Mouse (Mus musculus) lung, embryonic 16.5 days (tissue): Measurements from ENCODE around the gene Capn13. TPM values are rescaled to one million over a fixed set of nuclear protein-coding genes. Genes with fewer than 3 reads are reported as not detected.

Experiments used
- ATAC-seq: fragments of 200-750 bp; cut with Nextera tagmentation; 2 replicates; pipeline ENCODE4 v1.8.0; 2017; ENCODE audit warnings: low read depth, mild to moderate bottlenecking, moderate library complexity
- H3K27ac ChIP-seq: fragments of 300-500 bp; sonication (generic); 2 replicates; pipeline ENCODE4 v1.5.1; 2014; ENCODE audit warnings: mild to moderate bottlenecking, control low read depth, low read length
- H3K27me3 ChIP-seq: fragments of 300-500 bp; sonication (generic); 2 replicates; pipeline ENCODE4 v1.6.1; 2014; ENCODE audit warnings: low read depth, low read length, mixed read lengths; ENCODE audit not compliant: control insufficient read depth, insufficient read depth
- H3K36me3 ChIP-seq: fragments of 300-500 bp; sonication (generic); 2 replicates; pipeline ENCODE4 v1.6.1; 2014; ENCODE audit warnings: low read length; ENCODE audit not compliant: control insufficient read depth, insufficient read depth
- H3K4me1 ChIP-seq: fragments of 300-500 bp; sonication (generic); replicated peaks from 2 replicates; pipeline ENCODE4 v1.6.1; 2014; ENCODE audit warnings: low read length, mixed read lengths; ENCODE audit not compliant: control insufficient read depth, insufficient read depth
- H3K4me2 ChIP-seq: fragments of 300-500 bp; sonication (generic); 2 replicates; pipeline ENCODE4 v1.6.1; 2014; ENCODE audit warnings: low read depth, low read length, control low read depth
- H3K4me3 ChIP-seq: fragments of 300-500 bp; sonication (generic); 2 replicates; pipeline ENCODE4 v1.5.1; 2014; ENCODE audit warnings: mild to moderate bottlenecking, low read length, control low read depth
- H3K9ac ChIP-seq: fragments of 300-500 bp; sonication (generic); 2 replicates; pipeline ENCODE4 v1.6.1; 2014; ENCODE audit warnings: low read length, control low read depth
- H3K9me3 ChIP-seq: fragments of 300-500 bp; sonication (generic); 2 replicates; pipeline ENCODE4 v1.6.1; 2016; ENCODE audit warnings: low read length; ENCODE audit not compliant: control insufficient read depth
- WGBS: fragments of 180-500 bp; shearing (Covaris S2); extraction: QIAGEN DNeasy Blood & Tissue Kit; methylation state at CpG from one replicate; pipeline ENCODE4 v1.1.7; 2014; 5-methylcytosine and 5-hydroxymethylcytosine counted together
- polyA plus RNA-seq: library from polyadenylated mRNA; unstranded; fragments of >200 nt; fragmentation: Nextera tagmentation; extraction: Ambion mirVana; gene quantifications from 2 replicates; pipeline ENCODE4 v1.2.1, GENCODE M21; 2015

Gene Capn13
- polyA plus RNA-seq, 1 experiment from 2014 or later: not detected

GRCm38 (mm10) chr17:73367334-73367733 lies 33.3 kb downstream of the Capn13 start:
- Histone ChIP-seq H3K36me3 (no peaks in the 10 kb centered on the region), H3K9ac (no peak overlapping the region), H3K4me2 (no peak overlapping the region), H3K27me3 (no peaks in the 10 kb centered on the region), H3K9me3 (no peaks in the 10 kb centered on the region), H3K4me3 (no peak overlapping the region), H3K27ac (no peak overlapping the region), H3K4me1 (no peaks in the 10 kb centered on the region)
- WGBS: 81% methylated on average over 3 of the region's 3 CpGs
- no peak for ATAC-seq

- no peaks in the 10 kb centered on the region for H3K27me3 ChIP-seq
- no peaks in the 10 kb centered on the region for H3K36me3 ChIP-seq
- no peaks in the 10 kb centered on the region for H3K9me3 ChIP-seq
- no peak overlapping the region for H3K9ac ChIP-seq
- WGBS: 79% methylated on average over 5 of the region's 5 CpGs
- no peak overlapping the region for H3K4me3 ChIP-seq
- no peak overlapping the region for H3K4me2 ChIP-seq
- no peak overlapping the region for H3K27ac ChIP-seq
- H3K4me1 ChIP-seq: no peaks in the 10 kb centered on the region
- ATAC-seq: no peak
Observed at GRCm38 (mm10) chr17:73361054-73361453, 39.6 kb downstream of the Capn13 start.

DNA sequence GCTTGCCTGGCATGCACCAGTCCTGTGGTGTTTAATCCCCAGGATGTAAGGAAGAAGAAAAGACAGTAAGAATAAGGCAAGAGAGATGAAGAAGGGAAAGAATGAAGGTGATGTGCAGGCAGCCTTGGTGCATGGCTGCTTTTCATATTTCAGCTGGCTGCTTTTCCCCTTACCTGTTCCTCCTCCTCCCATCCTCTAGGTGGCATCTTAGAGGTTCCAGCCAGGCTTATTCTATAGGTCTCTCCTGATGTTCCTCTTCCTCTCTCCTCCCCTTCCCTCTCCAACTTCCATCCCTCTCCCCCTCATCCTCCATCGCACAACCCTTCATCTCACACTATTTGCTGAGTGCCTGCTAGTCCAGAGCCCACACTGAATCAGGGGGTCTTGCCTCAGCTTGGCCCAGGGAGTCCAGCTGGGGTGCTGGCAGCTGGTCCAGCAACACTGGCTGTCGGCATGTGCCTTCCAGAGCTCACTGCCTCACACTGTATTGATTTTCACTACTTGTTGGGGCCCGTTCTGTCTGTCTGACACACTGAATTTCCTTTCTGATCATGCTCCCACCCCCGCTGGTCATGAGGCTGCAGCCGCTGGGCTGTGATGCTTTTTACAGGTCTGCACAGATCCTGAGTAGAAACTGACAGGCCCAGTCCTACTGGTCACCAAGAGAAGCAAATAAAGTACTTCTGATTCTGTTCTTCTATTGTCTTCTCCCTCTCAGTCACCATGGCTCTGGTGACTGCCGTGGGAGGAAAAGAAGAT lies 56.9 kb downstream of the Capn13 start:
- no peak overlapping the region for H3K9ac ChIP-seq
- ATAC-seq: no peak
- WGBS: 75% methylated on average over 6 of the region's 6 CpGs

DNA sequence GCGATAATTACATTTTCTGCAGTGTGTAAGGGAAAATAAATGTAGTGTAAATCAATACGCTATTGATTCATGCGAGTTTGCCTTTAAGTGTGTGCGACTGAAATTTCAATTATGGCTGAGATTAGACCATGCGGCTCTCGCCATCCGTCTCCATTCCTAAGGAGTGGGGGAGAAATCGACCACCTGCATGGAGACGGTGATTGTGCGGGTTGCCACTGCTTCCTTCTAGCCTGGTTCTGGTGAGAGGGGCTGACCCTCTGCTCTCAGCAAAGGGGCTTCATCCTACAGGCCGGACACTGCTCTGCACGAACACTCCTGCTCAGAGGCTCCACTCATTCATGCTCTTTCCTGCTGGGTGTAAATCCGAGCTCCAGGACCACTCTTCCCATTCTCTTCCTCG lies 58.0 kb downstream of the Capn13 start:
- no peak for ATAC-seq

More for the DNA sequence above, 56.9 kb downstream of the Capn13 start:
- no peak overlapping the region for H3K27ac ChIP-seq
- H3K9me3 ChIP-seq: no peaks in the 10 kb centered on the region
- H3K4me2 ChIP-seq: no peak overlapping the region
- H3K4me1 ChIP-seq: no peaks in the 10 kb centered on the region
- no peak overlapping the region for H3K4me3 ChIP-seq
- no peaks in the 10 kb centered on the region for H3K36me3 ChIP-seq
- no peaks in the 10 kb centered on the region for H3K27me3 ChIP-seq

GRCm38 (mm10) chr17:73329071-73329470 lies 71.6 kb downstream of the Capn13 start:
- 44% methylated on average over 5 of the region's 5 CpGs for WGBS
- no peak for ATAC-seq
- no peaks in the 10 kb centered on the region for H3K36me3 ChIP-seq
- H3K9ac ChIP-seq: no peak overlapping the region
- no peak overlapping the region for H3K4me3 ChIP-seq
- H3K27ac ChIP-seq: no peak overlapping the region
- H3K4me2 ChIP-seq: no peak overlapping the region
- H3K4me1 ChIP-seq: no peaks in the 10 kb centered on the region
- H3K9me3 ChIP-seq: no peaks in the 10 kb centered on the region
- H3K27me3 ChIP-seq: no peaks in the 10 kb centered on the region

More for the DNA sequence above, 58.0 kb downstream of the Capn13 start:
- no peaks in the 10 kb centered on the region for H3K4me1 ChIP-seq
- H3K4me2 ChIP-seq: no peak overlapping the region
- 66% methylated on average over 14 of the region's 14 CpGs for WGBS
- no peaks in the 10 kb centered on the region for H3K27me3 ChIP-seq
- no peak overlapping the region for H3K4me3 ChIP-seq
- H3K9me3 ChIP-seq: no peaks in the 10 kb centered on the region
- no peak overlapping the region for H3K27ac ChIP-seq
- H3K36me3 ChIP-seq: no peaks in the 10 kb centered on the region
- no peak overlapping the region for H3K9ac ChIP-seq

GRCm38 (mm10) chr17:73325314-73325713 lies 75.4 kb downstream of the Capn13 start:
- H3K4me3 ChIP-seq: no peak overlapping the region
- 25% methylated on average over 6 of the region's 6 CpGs for WGBS
- no peaks in the 10 kb centered on the region for H3K4me1 ChIP-seq
- H3K27me3 ChIP-seq: no peaks in the 10 kb centered on the region
- ATAC-seq: no peak
- no peak overlapping the region for H3K27ac ChIP-seq
- H3K9me3 ChIP-seq: no peaks in the 10 kb centered on the region
- H3K9ac ChIP-seq: no peak overlapping the region
- no peak overlapping the region for H3K4me2 ChIP-seq
- H3K36me3 ChIP-seq: no peaks in the 10 kb centered on the region

DNA sequence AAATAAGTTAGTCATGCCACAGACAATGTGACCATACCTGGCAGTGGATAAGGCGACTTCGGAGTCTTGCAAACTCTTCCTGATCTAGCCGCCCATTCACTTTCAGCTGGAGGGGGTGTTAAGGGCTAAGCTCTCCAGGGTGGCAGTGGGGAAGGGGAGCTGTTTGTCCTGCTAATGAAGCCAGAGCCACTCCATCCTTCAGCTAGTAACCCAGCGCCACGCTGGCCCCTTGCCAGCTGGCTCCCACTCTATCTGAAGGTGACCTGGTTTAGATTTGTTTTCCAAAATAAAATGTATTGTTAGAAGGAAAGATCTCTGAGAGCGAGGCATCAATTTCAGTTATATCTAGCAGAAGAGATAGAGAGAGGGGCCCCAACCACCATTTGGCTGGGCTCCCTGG lies 75.9 kb downstream of the Capn13 start:
- no peaks in the 10 kb centered on the region for H3K36me3 ChIP-seq
- no peak overlapping the region for H3K4me2 ChIP-seq
- no peaks in the 10 kb centered on the region for H3K4me1 ChIP-seq
- H3K27me3 ChIP-seq: no peaks in the 10 kb centered on the region
- H3K4me3 ChIP-seq: no peak overlapping the region
- no peak overlapping the region for H3K9ac ChIP-seq
- ATAC-seq: no peak
- no peak overlapping the region for H3K27ac ChIP-seq
- 43% methylated on average over 6 of the region's 6 CpGs for WGBS
- H3K9me3 ChIP-seq: no peaks in the 10 kb centered on the region

GRCm38 (mm10) chr17:73323981-73324380 lies 76.7 kb downstream of the Capn13 start:
- Histone ChIP-seq H3K4me3 (no peak overlapping the region), H3K4me2 (no peak overlapping the region), H3K4me1 (no peaks in the 10 kb centered on the region), H3K9me3 (no peaks in the 10 kb centered on the region), H3K36me3 (no peaks in the 10 kb centered on the region), H3K27ac (no peak overlapping the region), H3K9ac (no peak overlapping the region), H3K27me3 (no peaks in the 10 kb centered on the region)
- 76% methylated on average over 3 of the region's 3 CpGs for WGBS
- no peak for ATAC-seq

DNA sequence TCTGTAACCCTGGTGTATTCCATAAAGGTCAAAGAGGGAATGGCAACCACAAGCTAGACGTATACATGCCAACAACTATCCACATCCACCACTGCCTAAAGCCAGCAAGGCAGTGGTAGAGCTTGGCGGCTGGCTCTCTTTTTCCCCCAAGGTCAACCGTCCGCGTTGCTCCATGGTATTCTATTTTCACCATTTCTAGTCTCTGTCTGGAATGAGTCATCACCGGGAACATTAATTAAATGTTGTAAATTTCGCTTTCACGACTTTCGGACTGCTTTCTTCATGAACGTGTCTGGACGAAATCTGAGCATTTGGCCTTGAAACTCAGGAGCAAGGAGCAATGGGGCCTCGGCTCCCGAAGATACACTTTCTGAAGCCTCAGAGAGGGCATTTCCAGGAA lies 85.9 kb downstream of the Capn13 start:
- no peak overlapping the region for H3K9ac ChIP-seq
- ATAC-seq: no peak
- no peak overlapping the region for H3K27ac ChIP-seq
- H3K36me3 ChIP-seq: no peaks in the 10 kb centered on the region
- no peak overlapping the region for H3K4me2 ChIP-seq
- no peak overlapping the region for H3K4me3 ChIP-seq
- H3K9me3 ChIP-seq: no peaks in the 10 kb centered on the region
- 86% methylated on average over 13 of the region's 13 CpGs for WGBS
- no peaks in the 10 kb centered on the region for H3K27me3 ChIP-seq
- H3K4me1 ChIP-seq: no peaks in the 10 kb centered on the region
